Mouse (Mus musculus): ENCODE data around the gene Mocs1. TPM values are rescaled to one million over a fixed set of nuclear protein-coding genes. Genes with fewer than 3 reads are reported as not detected.

The Mocs1 gene
- polyA plus RNA-seq, 1 experiment from 2014 or later = 8.9 TPM

- no peaks in the 10 kb centered on the region for H3K27me3 ChIP-seq (ENCODE audit: control insufficient read depth, insufficient read depth, low read length)
- 26% methylated on average over 13 of the region's 13 CpGs for WGBS
- ATAC-seq (ENCODE audit: low FRiP score, low TSS enrichment) = peak; percentile 20; the same call in 1 of the 2 replicates
These were observed 721 bp downstream of the Mocs1 start for GRCm38 (mm10) chr17:49428751-49429415.

GRCm38 (mm10) chr17:49429471-49430129 is 1.4 kb downstream of the Mocs1 start:
- no peak overlapping the region for H3K27ac ChIP-seq (ENCODE audit: low read depth, low read length)
- 83% methylated on average over 6 of the region's 6 CpGs for WGBS

More at GRCm38 (mm10) chr17:49428751-49429415, 721 bp downstream of the Mocs1 start:
- H3K4me3 ChIP-seq (ENCODE audit: low read length) = peak overlapping the region; percentile 69
- peak overlapping the region; percentile 85 for H3K4me2 ChIP-seq (replicated peaks; ENCODE audit: low read depth, low read length)
- peak overlapping the region; percentile 82 for H3K9ac ChIP-seq (ENCODE audit: low read depth, low read length)
- H3K9me3 ChIP-seq (ENCODE audit: control insufficient read depth, low read length) = no peaks in the 10 kb centered on the region
- peaks cover 3% of the 10 kb centered on the region; the same call in 1 of the 2 replicates for H3K36me3 ChIP-seq (ENCODE audit: control insufficient read depth, insufficient read depth, low read length)
- no peak overlapping the region; the same call in 1 of the 2 replicates for H3K27ac ChIP-seq (ENCODE audit: low read depth, low read length)
- H3K4me1 ChIP-seq (ENCODE audit: control insufficient read depth, insufficient read depth, low read length) = peaks cover 11% of the 10 kb centered on the region

GRCm38 (mm10) chr17:49430136-49430535 is 2.0 kb downstream of the Mocs1 start:
- 68% methylated on average over 6 of the region's 6 CpGs for WGBS
- no peak for ATAC-seq (ENCODE audit: low FRiP score, low TSS enrichment)
- Histone ChIP-seq H3K9me3 (ENCODE audit: control insufficient read depth, low read length) (no peaks in the 10 kb centered on the region), H3K4me3 (ENCODE audit: low read length) (no peak overlapping the region; the same call in 1 of the 2 replicates), H3K36me3 (ENCODE audit: control insufficient read depth, insufficient read depth, low read length) (peaks cover 12% of the 10 kb centered on the region; the same call in 1 of the 2 replicates), H3K4me1 (ENCODE audit: control insufficient read depth, insufficient read depth, low read length) (peaks cover 11% of the 10 kb centered on the region), H3K27ac (ENCODE audit: low read depth, low read length) (no peak overlapping the region), H3K9ac (ENCODE audit: low read depth, low read length) (no peak overlapping the region), H3K4me2 (replicated peaks; ENCODE audit: low read depth, low read length) (peak overlapping the region; percentile 85), H3K27me3 (ENCODE audit: control insufficient read depth, insufficient read depth, low read length) (no peaks in the 10 kb centered on the region)

More at GRCm38 (mm10) chr17:49429471-49430129, 1.4 kb downstream of the Mocs1 start:
- Histone ChIP-seq H3K9ac (ENCODE audit: low read depth, low read length) (peak overlapping the region; percentile 82; the same call in 1 of the 2 replicates), H3K4me1 (ENCODE audit: control insufficient read depth, insufficient read depth, low read length) (peaks cover 11% of the 10 kb centered on the region), H3K4me2 (replicated peaks; ENCODE audit: low read depth, low read length) (peak overlapping the region; percentile 85), H3K27me3 (ENCODE audit: control insufficient read depth, insufficient read depth, low read length) (no peaks in the 10 kb centered on the region), H3K36me3 (ENCODE audit: control insufficient read depth, insufficient read depth, low read length) (peaks cover 8% of the 10 kb centered on the region; the same call in 1 of the 2 replicates), H3K9me3 (ENCODE audit: control insufficient read depth, low read length) (no peaks in the 10 kb centered on the region), H3K4me3 (ENCODE audit: low read length) (peak overlapping the region; percentile 69; the same call in 1 of the 2 replicates)
- no peak for ATAC-seq (ENCODE audit: low FRiP score, low TSS enrichment)

DNA sequence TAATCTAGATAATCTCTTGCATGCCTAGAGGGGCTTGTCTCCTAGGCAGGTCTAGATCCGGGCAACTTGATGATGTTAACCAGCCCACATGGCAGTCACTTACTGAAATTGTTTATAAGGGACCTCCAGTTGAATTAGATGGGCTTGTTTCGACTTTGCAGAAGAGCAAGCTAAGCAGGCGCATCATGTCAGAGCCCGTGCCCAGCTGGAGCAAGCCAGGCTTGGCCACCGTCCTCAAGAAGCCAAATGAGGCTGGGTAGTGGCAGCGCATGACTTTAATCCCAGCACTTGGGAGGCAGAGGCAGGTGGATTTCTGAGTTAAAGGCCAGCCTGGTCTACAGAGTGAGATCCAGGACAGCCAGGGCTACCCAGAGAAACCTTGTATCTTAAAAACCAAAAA is 3.0 kb downstream of the Mocs1 start:
- ATAC-seq (ENCODE audit: low FRiP score, low TSS enrichment) = no peak
- no peak overlapping the region for H3K4me2 ChIP-seq (replicated peaks; ENCODE audit: low read depth, low read length)
- H3K4me1 ChIP-seq (ENCODE audit: control insufficient read depth, insufficient read depth, low read length) = peaks cover 11% of the 10 kb centered on the region
- no peak overlapping the region for H3K4me3 ChIP-seq (ENCODE audit: low read length)
- no peak overlapping the region for H3K27ac ChIP-seq (ENCODE audit: low read depth, low read length)
- no peak overlapping the region for H3K9ac ChIP-seq (ENCODE audit: low read depth, low read length)
- no peaks in the 10 kb centered on the region for H3K27me3 ChIP-seq (ENCODE audit: control insufficient read depth, insufficient read depth, low read length)
- H3K9me3 ChIP-seq (ENCODE audit: control insufficient read depth, low read length) = no peaks in the 10 kb centered on the region
- H3K36me3 ChIP-seq (ENCODE audit: control insufficient read depth, insufficient read depth, low read length) = peaks cover 20% of the 10 kb centered on the region; the same call in 1 of the 2 replicates
- 91% methylated on average over 6 of the region's 6 CpGs for WGBS

- 32% methylated on average over 4 of the region's 4 CpGs for WGBS
- Histone ChIP-seq H3K4me1 (ENCODE audit: control insufficient read depth, insufficient read depth, low read length) (peaks cover 11% of the 10 kb centered on the region), H3K36me3 (ENCODE audit: control insufficient read depth, insufficient read depth, low read length) (peaks cover 20% of the 10 kb centered on the region; the same call in 1 of the 2 replicates), H3K27me3 (ENCODE audit: control insufficient read depth, insufficient read depth, low read length) (no peaks in the 10 kb centered on the region), H3K27ac (ENCODE audit: low read depth, low read length) (peak overlapping the region; percentile 12; the same call in 1 of the 2 replicates), H3K9me3 (ENCODE audit: control insufficient read depth, low read length) (no peaks in the 10 kb centered on the region), H3K4me2 (replicated peaks; ENCODE audit: low read depth, low read length) (no peak overlapping the region), H3K4me3 (ENCODE audit: low read length) (no peak overlapping the region), H3K9ac (ENCODE audit: low read depth, low read length) (no peak overlapping the region)
- no peak for ATAC-seq (ENCODE audit: low FRiP score, low TSS enrichment)
These were observed 4.0 kb downstream of the Mocs1 start for GRCm38 (mm10) chr17:49432071-49432711.

GRCm38 (mm10) chr17:49433071-49433470 is 4.9 kb downstream of the Mocs1 start:
- Histone ChIP-seq H3K27me3 (ENCODE audit: control insufficient read depth, insufficient read depth, low read length) (no peaks in the 10 kb centered on the region), H3K27ac (ENCODE audit: low read depth, low read length) (no peak overlapping the region), H3K4me2 (replicated peaks; ENCODE audit: low read depth, low read length) (no peak overlapping the region), H3K9ac (ENCODE audit: low read depth, low read length) (no peak overlapping the region), H3K4me3 (ENCODE audit: low read length) (no peak overlapping the region), H3K9me3 (ENCODE audit: control insufficient read depth, low read length) (no peaks in the 10 kb centered on the region), H3K36me3 (ENCODE audit: control insufficient read depth, insufficient read depth, low read length) (peaks cover 21% of the 10 kb centered on the region; the same call in 1 of the 2 replicates), H3K4me1 (ENCODE audit: control insufficient read depth, insufficient read depth, low read length) (peaks cover 11% of the 10 kb centered on the region)
- ATAC-seq (ENCODE audit: low FRiP score, low TSS enrichment) = no peak
- 95% methylated on average over 6 of the region's 6 CpGs for WGBS

- WGBS = 76% methylated on average over 6 of the region's 6 CpGs
- H3K9me3 ChIP-seq (ENCODE audit: control insufficient read depth, low read length) = no peaks in the 10 kb centered on the region
These were observed 6.1 kb downstream of the Mocs1 start for GRCm38 (mm10) chr17:49434236-49434635.

GRCm38 (mm10) chr17:49435081-49435480 is 6.9 kb downstream of the Mocs1 start:
- 94% methylated on average over 10 of the region's 10 CpGs for WGBS
- Histone ChIP-seq H3K27ac (ENCODE audit: low read depth, low read length) (no peak overlapping the region), H3K9ac (ENCODE audit: low read depth, low read length) (no peak overlapping the region), H3K4me1 (ENCODE audit: control insufficient read depth, insufficient read depth, low read length) (no peaks in the 10 kb centered on the region), H3K4me3 (ENCODE audit: low read length) (no peak overlapping the region), H3K36me3 (ENCODE audit: control insufficient read depth, insufficient read depth, low read length) (peaks cover 24% of the 10 kb centered on the region; the same call in 1 of the 2 replicates), H3K9me3 (ENCODE audit: control insufficient read depth, low read length) (no peaks in the 10 kb centered on the region), H3K27me3 (ENCODE audit: control insufficient read depth, insufficient read depth, low read length) (no peaks in the 10 kb centered on the region), H3K4me2 (replicated peaks; ENCODE audit: low read depth, low read length) (no peak overlapping the region)
- ATAC-seq (ENCODE audit: low FRiP score, low TSS enrichment) = no peak

More at GRCm38 (mm10) chr17:49434236-49434635, 6.1 kb downstream of the Mocs1 start:
- Histone ChIP-seq H3K9ac (ENCODE audit: low read depth, low read length) (no peak overlapping the region), H3K4me2 (replicated peaks; ENCODE audit: low read depth, low read length) (no peak overlapping the region), H3K4me1 (ENCODE audit: control insufficient read depth, insufficient read depth, low read length) (peaks cover 8% of the 10 kb centered on the region), H3K4me3 (ENCODE audit: low read length) (no peak overlapping the region), H3K36me3 (ENCODE audit: control insufficient read depth, insufficient read depth, low read length) (peaks cover 24% of the 10 kb centered on the region; the same call in 1 of the 2 replicates), H3K27me3 (ENCODE audit: control insufficient read depth, insufficient read depth, low read length) (no peaks in the 10 kb centered on the region), H3K27ac (ENCODE audit: low read depth, low read length) (no peak overlapping the region)
- ATAC-seq (ENCODE audit: low FRiP score, low TSS enrichment) = no peak

All from kidney, embryonic 14.5 days (tissue).